Mouse (Mus musculus) regulatory T cell (primary cell): ENCODE results near the gene Wsb1.

Source experiments
- in situ Hi-C: fragments of 300-600 bp; cut with MboI, MseI; formaldehyde crosslinking; loops from one replicate; pipeline ENCODE4 v1.15.1; 2025; ENCODE audit warnings: high pct_unique_total_duplicates

Gene Wsb1

DNA sequence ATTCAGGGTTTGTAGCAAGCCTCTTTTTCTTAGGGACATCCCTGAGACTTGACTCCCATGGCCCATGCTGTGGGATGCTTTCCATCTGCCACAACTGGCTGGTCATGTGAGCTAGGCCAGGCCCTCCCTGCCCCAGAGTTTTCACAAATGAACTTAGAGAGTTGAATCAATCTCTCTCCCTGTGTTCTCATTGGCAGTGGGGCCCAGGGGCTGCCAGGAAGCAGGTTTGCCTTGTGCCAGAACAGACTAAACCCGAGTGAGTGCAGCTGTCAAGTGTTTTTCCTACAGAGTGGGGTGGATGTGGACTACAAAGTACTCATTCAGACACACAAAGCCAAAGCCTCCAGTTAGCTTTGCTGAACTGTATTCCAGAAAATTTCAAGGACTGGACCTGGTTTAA is 12.7 kb upstream of the Wsb1 start:
- in situ Hi-C loops, result no loop called here

DNA sequence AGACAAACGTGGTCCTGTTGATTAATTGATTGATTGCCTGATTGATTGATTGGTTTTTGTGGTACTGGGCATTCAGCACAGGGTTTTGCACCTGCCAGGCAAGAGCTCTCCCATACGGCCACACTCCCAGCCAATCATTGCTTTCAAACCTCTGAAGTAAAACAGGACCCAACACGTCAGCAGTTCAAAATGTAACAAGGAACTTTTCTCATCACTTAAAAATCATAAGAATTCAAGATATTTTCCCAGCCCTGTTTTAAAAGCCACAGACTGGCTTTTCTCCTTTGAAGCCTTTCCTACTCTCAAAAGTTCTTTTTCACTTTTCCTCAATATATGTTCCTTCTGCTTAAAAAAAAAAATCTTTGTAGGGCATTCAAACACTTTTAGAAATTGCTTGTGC is 9.9 kb upstream of the Wsb1 start:
- in situ Hi-C loops, result loop anchor here (5.0 kb wide), 1 partner anchor 37 kb away; no protein-coding TSS in a partner anchor

DNA sequence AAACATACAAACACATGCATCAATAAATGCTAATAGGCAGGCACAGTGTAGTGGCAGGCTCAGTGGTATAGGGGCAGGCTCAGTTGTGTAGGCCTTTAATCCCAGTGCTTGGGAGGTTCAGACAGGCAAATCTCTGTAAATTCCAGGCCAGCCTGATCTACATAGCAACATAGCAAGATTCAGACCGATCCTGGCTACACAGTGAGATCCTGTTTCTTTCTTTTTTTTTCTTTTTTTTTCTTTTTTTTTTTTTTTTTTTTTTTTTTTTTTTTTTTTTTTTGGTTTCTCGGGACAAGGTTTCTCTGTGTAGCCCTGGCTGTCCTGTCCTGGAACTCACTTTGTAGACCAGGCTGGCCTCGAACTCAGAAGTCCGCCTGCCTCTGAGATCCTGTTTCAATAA is 5.7 kb upstream of the Wsb1 start:
- in situ Hi-C loops, result loop anchor here (5.0 kb wide), 1 partner anchor 33 kb away; no protein-coding TSS in a partner anchor

DNA sequence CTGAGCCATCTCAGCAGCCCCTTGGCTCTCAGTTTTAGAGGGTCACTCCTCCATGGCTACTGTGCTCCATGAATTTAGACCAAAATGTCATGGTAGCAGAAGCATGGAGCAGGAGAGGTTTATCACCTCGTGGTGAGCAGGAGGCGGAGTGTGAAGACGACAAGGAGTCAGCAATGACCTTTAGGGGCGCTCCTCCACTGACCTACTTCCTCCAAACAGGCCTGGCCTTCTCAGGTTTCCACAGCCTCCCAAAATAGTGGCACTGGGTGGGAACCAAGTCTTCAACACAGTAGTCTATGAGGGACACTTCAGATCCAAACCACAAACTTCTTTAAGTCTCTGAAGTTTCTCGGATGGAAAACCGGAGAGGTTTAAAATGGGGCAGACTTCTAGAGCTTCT is 4.3 kb upstream of the Wsb1 start:
- in situ Hi-C loops, result no loop called here

DNA sequence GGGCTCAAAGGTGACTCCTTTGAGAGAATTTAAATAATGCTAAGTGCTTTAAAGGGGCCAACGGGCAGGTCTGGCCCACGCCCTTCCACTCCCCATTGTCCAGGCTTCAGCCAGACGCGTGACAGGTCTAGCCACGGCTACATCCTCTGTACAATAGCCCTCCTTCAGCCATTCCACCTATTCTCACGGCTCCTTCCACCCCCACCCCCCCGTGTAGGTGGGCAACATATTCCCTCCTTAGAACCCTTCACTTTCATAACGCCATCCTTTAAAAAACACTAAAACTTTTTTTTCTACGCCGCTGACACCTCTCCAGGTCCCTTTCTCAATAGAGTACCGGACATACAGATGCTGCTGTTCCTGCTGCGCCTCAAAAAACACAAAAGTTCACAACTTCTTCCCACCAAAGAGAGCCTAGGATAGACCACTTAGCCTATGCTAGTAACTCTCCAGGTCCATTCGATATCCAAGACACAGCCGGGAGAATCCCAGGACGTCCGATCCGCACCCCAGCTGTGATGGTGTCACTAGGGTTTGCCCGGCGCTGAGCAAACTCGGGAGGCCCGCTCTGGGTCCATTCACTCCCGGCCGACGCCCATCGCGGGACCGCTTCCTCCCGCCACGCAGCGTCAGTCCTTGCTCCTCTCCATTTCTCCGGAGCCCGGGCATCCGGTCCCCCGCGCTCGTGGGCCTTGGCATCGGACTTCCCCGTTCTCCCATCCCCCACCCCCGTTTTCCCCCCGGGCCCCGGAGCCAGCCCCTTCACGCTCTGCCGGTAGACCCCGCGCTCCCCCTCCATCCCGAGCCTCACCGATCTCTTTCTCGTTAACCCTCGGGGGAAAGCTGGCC is 705 bp downstream of the Wsb1 start:
- in situ Hi-C loops, result no loop called here

DNA sequence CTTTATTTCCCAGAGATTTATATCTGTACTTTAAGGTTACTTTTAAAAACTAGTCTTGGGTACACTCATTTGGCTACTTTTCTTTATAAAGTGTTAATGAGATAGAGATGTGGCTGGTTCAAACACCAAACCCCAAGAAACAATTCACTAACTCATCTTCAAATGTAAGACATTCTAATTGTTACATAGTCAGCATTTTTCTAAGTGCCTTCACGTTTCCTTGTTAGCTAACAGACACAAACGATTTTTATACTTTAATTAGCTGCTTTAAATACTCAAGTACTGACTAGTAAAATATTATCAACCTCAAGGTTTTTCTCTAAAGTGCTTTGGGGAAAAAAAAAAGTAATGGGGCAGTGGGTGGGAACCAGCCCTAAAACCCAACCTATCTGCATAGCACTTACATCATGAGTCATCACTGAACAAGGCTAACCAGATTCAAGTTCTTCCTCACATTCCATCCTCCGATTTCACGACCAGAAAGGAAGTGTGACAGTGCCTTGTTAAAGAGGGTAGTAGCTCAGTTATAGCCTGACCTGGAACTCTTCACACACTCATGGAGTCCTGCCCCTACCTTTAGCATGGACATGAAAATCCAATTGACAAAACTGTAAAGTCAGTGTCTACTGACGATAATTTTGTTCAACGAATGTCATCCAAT is 1.5 kb downstream of the Wsb1 start:
- in situ Hi-C loops, result no loop called here

DNA sequence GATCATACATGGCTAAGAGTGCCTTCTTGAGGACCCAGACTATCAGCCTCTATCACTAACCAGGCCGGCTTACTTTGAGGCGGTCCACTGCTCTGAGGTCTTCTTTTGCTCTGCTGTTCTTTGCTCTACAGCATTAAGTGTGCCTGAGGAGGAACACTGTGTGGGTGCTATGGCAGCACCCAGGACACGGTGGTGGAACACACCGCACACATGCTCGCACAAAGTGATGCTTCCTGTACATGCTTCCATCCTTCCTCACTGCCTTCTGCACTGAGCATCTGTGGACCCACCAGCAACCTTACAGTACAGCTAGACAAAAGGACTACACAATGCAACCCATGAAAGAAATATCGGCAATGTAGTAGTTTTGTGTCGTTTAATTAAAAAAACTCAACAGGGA is 15.4 kb downstream of the Wsb1 start:
- in situ Hi-C loops, result no loop called here

DNA sequence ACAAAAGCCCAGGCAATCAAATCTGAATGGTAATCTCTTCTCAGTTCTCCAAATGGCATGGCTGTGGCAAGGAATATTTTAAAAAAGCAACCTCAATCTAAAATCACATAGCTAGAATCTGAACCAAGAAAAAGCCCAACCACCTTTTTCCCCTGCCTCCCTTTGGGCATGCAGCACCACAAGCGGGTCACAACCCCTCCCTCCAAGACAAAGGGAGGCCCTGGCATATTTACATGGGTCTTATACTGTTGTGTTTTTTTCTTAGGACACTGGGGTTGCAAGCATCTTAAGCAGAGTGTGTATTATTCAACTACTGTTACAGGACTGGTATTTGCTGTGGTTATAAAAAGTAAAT is 16.1 kb downstream of the Wsb1 start:
- in situ Hi-C loops, result no loop called here

DNA sequence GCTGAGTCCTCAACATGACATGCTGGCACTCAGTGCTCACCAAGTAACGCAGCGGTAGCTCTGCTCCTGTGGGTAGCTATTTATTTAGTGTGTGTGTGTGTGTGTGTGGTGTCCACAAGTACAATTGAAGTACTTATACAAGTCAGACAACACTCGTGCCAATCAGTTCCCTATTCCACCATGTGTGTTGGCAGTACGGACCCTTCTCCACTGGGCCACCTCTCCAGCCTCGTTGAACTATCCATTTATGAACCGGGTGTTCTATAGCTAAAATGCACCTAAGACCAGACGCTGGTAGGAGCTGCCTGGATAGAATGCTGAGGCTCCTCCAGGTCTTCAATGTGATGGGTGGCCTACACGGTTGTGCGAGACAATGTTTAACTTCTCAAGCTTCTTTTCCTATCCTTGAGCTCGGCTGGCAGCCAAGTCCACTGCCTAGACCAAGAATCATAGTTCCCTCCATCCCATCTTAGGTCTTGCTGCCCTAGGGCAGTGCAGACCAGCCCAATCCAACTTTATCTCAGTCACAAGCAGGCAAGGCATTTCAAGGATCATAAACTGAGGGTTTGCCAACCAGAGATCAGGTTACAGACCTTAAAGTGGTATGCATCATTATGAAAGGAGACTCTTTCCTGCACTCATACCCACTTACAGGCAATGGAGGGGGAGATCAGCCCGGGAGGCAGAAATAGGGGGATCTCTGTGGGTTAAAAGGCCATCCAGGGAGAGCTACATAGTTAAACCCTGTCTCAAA is 16.6 kb downstream of the Wsb1 start:
- in situ Hi-C loops, result no loop called here

DNA sequence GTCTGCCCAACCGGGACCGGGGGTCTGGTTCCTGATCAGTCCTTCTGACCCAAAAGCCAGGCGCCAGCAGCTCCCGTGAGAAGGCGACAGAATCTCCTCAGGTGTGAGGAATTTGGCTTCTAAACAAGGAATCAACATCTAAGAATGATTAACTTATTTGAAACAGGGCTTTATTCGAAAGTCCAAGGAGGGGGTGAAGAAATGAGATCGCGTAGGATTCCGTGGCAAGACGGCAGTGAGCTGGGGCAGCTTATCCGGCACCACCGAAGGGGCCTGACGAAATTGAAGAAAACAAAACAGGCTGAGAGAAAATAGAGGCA is 24.3 kb downstream of the Wsb1 start:
- in situ Hi-C loops, result no loop called here

DNA sequence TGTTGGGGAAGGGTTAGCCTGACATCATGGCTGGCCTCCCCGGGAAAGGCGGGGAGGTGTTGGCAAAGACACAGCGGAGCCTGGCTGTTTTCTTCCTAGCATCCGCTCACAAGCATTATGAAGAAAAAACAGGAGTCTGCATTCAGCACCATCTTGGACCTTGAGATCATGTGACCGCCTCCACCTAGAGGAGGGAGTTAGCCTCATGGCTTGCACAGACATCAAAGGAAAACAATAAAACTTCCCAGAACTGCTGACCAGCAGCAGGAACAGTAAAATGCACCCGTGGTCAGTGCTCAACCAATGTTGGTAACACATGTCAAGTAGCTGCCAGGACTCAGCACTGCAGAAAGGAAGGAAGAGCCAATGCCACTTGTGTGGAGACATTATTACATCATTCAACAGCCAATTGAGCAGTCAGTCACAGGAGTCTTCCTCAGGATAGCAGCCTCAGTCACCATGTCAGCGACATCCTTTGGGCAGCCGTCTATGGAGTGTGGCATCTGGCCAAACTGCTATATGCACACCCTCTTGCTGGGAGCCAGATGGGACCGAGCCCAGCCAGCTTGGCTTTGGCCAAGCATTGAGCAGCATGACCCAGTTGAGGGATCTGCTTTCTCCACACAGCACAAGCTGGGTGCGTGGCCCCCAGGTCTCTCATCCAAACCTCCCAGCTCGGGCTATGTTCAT is 24.8 kb downstream of the Wsb1 start:
- in situ Hi-C loops, result loop anchor here (5.0 to 10.0 kb wide), 3 partner anchors 33 to 505 kb away; no protein-coding TSS in a partner anchor

DNA sequence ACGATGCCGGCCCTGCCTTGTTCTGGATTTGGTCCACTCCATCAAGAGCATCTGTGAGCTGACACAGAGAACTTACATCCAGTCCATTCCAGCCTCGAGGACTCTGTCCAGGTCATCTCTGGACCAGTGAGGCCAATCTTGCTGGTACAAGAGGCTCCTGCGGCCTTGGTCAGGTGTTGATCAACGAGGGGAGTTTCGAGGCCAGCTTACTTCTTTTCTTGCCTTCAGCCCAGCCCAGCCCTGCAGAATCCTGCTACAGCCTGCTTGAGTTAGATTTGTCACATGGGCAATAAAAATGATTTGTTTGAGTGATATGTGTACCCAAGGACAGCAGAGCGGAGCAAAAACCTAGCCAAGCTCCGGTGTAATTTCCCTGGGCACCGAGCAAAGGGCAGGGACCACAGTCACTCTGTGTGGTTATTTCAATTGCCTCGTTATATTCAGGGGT is 25.4 kb downstream of the Wsb1 start:
- in situ Hi-C loops, result loop anchor here (5.0 to 10.0 kb wide), 3 partner anchors 33 to 504 kb away; no protein-coding TSS in a partner anchor

DNA sequence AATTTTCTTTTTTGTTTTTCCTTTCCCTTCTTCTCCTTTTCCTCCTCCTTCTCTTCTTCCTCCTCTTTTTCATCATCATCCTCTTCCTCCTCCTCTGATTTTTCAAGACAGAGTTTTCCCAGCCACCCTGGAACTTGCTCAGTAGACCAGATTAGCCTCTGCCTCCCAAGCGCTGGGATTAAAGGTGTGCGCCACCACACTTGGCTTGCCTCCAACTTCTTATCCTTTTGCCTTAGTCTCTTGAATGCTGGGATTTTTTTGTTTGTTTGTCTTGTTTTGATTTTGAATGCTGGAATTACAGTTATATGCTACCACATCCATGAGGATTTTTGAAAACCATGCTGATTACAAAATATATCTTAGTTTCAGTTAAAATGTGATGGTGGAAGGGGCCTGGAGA is 26.4 kb downstream of the Wsb1 start:
- in situ Hi-C loops, result loop anchor here (5.0 to 10.0 kb wide), 3 partner anchors 34 to 503 kb away; no protein-coding TSS in a partner anchor

DNA sequence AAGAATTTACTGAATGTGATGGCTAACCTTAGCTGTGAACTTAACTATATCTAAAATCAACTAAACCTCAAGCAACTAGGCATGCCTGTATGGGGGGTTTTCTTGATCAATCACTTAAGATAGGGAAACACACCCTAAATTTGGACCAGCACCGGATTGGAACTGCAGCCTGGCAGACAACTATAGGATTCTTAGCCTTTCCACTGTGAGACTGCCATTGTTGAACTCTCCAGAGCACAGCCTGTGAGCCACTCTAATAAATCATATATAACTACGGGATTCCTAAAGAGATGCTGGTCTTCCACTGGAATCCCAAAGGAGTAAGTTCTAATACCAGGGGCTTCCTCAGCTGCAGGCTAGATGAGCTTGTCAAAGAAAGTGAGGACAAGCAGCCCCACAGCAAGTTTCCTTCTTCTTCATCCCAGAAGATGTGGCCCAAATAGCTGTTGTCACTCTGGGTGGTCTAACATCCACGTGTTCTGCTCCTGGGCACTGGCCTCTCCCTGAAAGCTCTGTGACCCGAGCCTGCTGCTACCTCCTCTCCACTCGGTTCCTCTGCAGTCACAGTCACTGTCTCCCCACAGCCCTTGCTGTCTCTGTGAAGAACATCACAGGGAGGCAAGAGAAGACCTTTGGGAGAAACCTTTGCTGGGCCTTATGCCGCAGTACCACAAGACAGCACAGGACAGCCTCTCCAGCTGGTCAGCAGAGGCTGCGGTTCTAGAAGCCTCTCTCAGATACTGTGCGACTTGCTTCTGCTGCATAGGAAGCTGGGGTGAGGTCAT is 28.9 kb downstream of the Wsb1 start:
- in situ Hi-C loops, result loop anchor here (5.0 to 10.0 kb wide), 3 partner anchors 37 to 501 kb away; no protein-coding TSS in a partner anchor

DNA sequence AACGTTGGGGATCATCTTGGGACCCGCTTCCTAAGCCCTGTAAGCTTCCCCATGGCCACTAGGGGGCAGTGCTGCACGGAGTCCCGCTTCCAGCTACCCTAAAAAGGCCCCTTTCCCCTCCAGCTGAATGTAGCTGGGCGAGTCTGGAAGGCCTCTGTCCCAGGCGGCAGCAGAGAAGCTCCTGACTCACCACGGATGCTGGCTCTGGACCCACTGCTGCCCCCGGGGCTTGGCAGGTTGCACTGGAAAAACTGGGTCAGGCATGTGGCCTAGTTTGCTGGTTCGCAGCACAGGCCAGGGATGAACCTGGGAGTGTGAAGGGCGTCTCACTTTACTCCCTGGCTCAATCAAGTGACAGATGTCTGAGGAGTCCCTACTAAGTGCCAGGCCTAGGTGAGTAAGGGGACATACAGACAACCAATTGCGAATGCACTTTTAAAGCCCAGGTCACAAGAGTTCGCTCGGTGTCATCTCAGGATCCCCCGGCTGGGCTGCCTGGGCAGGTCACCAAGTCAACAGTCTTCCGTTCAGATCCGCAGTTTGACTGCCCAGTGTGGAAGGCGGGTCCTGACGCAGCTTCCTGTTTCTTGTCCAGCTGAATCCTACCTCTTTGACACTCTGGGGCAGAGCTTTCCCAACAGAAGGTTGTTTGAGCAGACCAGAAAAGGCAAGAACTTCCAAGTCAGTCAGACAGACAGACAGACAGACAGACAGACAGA is 29.8 kb downstream of the Wsb1 start:
- in situ Hi-C loops, result loop anchor here (5.0 to 10.0 kb wide), 3 partner anchors 38 to 500 kb away; no protein-coding TSS in a partner anchor

DNA sequence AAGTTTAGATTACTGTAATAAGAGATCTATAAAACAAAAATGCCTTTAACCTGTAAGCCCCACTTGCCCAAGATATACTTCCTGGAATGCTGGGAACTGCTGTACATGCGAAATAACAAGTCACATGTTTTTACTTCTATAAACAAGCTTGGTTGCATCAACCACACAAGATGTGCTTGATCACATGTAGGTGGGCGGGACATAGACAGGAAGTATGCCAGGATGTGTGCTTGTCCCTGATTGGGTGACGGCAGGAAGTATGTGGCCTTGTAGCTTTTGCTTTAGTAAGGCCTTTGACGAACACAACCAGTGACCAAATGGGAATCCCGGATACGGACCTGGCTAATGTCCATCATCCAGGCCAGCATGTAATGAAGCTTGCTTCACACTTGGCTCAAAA is 31.1 kb downstream of the Wsb1 start:
- in situ Hi-C loops, result loop anchor here (10.0 kb wide), 1 partner anchor 499 kb away; no protein-coding TSS in a partner anchor

DNA sequence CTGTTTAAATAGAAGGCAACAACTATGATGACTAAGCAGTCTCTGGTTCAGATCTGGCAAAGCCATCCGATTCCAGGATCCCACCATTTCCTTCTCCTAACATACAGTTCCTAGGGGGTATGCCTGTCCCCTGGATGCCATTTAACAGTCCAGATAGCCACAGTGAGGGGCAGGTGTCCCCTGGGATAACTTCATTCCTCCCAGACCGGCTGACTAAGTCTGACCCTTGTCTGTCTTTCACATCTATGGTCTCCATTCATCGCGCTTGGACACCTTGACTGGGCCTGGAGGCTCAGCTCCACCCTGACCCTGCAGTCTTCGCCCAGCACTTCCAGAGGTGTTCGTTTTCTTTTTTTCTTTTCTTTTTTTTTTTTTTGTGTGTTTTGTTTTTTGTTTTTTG is 31.8 kb downstream of the Wsb1 start:
- in situ Hi-C loops, result loop anchor here (10.0 kb wide), 1 partner anchor 498 kb away; no protein-coding TSS in a partner anchor

DNA sequence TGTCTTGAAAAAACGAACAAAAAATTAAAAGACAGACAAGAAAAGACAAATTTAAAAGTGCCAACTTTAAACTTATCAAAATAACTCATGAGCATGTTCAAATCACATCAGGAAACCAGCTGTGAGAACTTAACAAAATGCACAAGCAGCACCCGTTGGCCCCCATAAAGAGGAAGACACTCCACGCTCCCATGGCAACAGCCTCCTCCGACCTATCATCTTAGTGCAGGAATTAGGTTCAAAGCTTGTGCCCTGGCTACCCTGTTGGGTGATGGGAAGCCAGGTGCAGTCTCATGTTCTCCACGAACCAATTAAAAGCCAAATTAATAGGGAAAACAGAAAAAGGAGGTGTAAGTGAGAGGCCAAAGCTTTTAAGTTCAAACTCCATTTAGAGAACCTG is 32.8 kb downstream of the Wsb1 start:
- in situ Hi-C loops, result loop anchor here (10.0 kb wide), 1 partner anchor 497 kb away; no protein-coding TSS in a partner anchor

DNA sequence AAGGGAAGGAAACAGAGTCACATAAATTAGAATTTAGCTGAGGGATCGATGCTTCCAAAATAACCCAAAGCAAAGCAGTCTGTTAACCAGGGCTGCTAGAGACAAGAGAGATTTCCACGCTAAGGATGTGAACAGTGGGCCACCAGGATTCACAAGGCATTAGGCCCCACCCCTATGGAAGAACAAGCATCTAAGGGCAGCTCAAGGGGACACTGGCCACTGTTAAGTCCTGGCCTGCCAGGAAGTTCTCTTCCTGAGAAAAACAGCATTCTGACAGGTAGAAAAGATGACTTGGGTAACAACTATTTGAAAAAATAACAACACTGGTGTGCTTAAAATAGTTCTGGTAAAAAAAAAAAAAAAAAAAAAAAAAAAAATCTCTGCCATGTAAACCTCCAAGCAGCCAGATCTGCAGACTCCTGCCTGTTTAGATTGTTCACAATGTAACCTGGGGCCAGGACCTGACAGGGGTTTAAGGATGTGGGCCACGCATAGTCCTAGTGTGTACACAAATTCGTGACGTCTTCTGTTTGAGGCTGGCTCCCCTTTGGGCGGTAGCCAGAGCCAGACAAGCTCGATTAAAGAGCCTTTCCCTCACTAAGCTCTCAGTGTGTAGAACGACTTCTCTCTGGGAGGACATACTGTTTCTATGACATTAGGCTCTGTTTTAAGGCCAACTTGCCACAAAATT is 35.4 kb downstream of the Wsb1 start:
- in situ Hi-C loops, result no loop called here
